Mouse (Mus musculus): ENCODE measurements around the gene Apol8.
"Not testable (repeated sequence)": the region's sequence is repeated elsewhere in the genome, so short reads cannot be mapped to it uniquely, and the experiment has no call there.

DNA sequence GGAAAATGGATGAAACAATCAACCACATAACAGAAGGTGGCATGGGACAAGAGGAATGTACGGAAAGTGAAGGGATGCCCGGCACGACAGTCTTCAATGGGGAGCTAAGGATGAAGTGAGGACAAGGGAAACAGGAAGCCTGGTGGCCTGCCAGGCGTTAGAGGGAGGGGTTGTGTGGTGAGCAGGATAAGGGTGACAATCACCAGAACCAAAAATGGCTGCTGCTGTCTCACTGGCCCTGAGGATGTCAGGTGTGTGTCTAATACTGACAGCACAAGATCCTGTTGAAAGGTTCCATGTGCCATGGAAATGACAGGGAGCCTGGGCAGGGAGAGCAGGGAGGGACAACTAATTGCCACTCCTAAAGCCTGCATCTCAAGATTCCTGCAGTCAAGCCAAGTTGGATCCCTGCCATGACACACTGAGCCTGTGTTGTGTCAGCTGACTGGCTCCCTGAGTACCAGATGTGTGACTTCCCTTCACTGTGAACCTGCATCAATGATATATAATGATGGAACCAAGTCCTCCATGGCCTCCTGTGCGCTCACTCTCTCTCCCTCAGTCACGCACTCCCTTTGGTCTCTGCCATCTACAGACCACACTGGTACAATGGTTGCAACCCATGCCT lies 31.3 kb downstream of the Apol8 start:
- TF ChIP-seq CTCF (IDR thresholded peaks at IDR 0.05; ENCODE audit: insufficient read depth, low read length); POLR2A (IDR thresholded peaks at IDR 0.05; ENCODE audit: borderline replicate concordance, extremely low read depth, low read depth, low read length): not testable (repeated sequence)

Measured in lung, adult 2 months (tissue).